Mouse (Mus musculus) CH12.LX (cell line): ENCODE data around the gene Cenpb. TPM values are rescaled to one million over a fixed set of nuclear protein-coding genes. Genes with fewer than 3 reads are reported as not detected.

Experiments
- DNase-seq: peaks from one replicate; pipeline ENCODE4 v3.0.0-alpha.2; 2013; ENCODE audit errors: extremely low read depth
- H3K27ac ChIP-seq: 2 replicates; pipeline ENCODE4 v1.5.1; 2012; ENCODE audit warnings: low read depth, mild to moderate bottlenecking, control low read depth, moderate library complexity; ENCODE audit not compliant: insufficient read depth
- H3K27me3 ChIP-seq: replicated peaks from 2 replicates; pipeline ENCODE3; 2012; ENCODE audit warnings: inconsistent platforms
- H3K36me3 ChIP-seq, 2 experiments: replicated peaks in 1 of 2; 2 replicates each; pipeline versions ENCODE3 to v1.6.1; 2012; ENCODE audit warnings: inconsistent platforms in 1 of 2, low read length in 1 of 2, mild to moderate bottlenecking in 1 of 2, mixed read lengths in 1 of 2, moderate library complexity in 1 of 2; ENCODE audit not compliant: control insufficient read depth in 1 of 2, insufficient read depth in 1 of 2
- H3K4me1 ChIP-seq, 2 experiments: 2 replicates each; pipeline ENCODE4 v1.6.1; 2012; ENCODE audit warnings: inconsistent platforms in 1 of 2, moderate library complexity in 1 of 2; ENCODE audit not compliant: insufficient read depth in 2 of 2, control insufficient read depth in 1 of 2
- H3K4me2 ChIP-seq: 2 replicates; pipeline ENCODE4 v1.6.1; 2012; ENCODE audit warnings: low read depth, mild to moderate bottlenecking, control low read depth; ENCODE audit not compliant: poor library complexity, insufficient read depth, severe bottlenecking
- H3K4me3 ChIP-seq, 3 experiments: fragments of 150-350 bp in 1 of 3; sonication (generic) in 1 of 3; replicated peaks in 1 of 3; 2 replicates each; pipeline versions ENCODE3 to v1.5.1; 2011 to 2012; ENCODE audit warnings: low read depth in 2 of 3, low read length in 2 of 3, mild to moderate bottlenecking in 2 of 3, moderate library complexity in 2 of 3, control low read depth in 1 of 3, improper control_type of control experiment in 1 of 3, inconsistent platforms in 1 of 3, mixed read lengths in 1 of 3; ENCODE audit not compliant: poor library complexity in 1 of 3
- H3K79me2 ChIP-seq: replicated peaks from 2 replicates; pipeline ENCODE4 v1.6.1; 2012; ENCODE audit warnings: mild to moderate bottlenecking, moderate library complexity; ENCODE audit not compliant: control insufficient read depth, poor library complexity, insufficient read depth, severe bottlenecking; ENCODE audit errors: extremely low read depth
- H3K9ac ChIP-seq: 2 replicates; pipeline ENCODE4 v1.6.1; 2012; ENCODE audit warnings: low read depth, mild to moderate bottlenecking, control low read depth, moderate library complexity; ENCODE audit not compliant: insufficient read depth
- H3K9me3 ChIP-seq: replicated peaks from 2 replicates; pipeline ENCODE3; 2012; ENCODE audit warnings: low read length, inconsistent platforms, mixed read lengths
- BHLHE40 ChIP-seq: IDR thresholded peaks from 2 replicates; pipeline ENCODE4 v1.6.1; 2011; ENCODE audit warnings: mild to moderate bottlenecking, low read depth, low read length, improper control_type of control experiment
- CHD1 ChIP-seq: IDR thresholded peaks from 2 replicates; pipeline ENCODE4 v1.6.1; 2012; ENCODE audit warnings: low read depth, low read length, improper control_type of control experiment, inconsistent platforms
- CTCF ChIP-seq, 2 experiments: IDR thresholded peaks in 1 of 2; conservative IDR thresholded peaks in 1 of 2; 2 replicates each; pipeline ENCODE4 v1.5.1; 2011 to 2012; ENCODE audit warnings: low read depth in 2 of 2, low read length in 2 of 2, improper control_type of control experiment in 1 of 2, inconsistent platforms in 1 of 2, mild to moderate bottlenecking in 1 of 2, moderate library complexity in 1 of 2
- E2F4 ChIP-seq: IDR thresholded peaks from 2 replicates; pipeline ENCODE4 v1.6.1; 2011; ENCODE audit warnings: low read depth, low read length, improper control_type of control experiment; ENCODE audit not compliant: insufficient replicate concordance
- ETS1 ChIP-seq: conservative IDR thresholded peaks from 2 replicates; pipeline ENCODE4 v1.6.1; 2012; ENCODE audit warnings: low read depth, mild to moderate bottlenecking, inconsistent platforms, low read length, improper control_type of control experiment, moderate library complexity
- GABPA ChIP-seq: IDR thresholded peaks from 2 replicates; pipeline ENCODE4 v1.6.1; 2012; ENCODE audit warnings: low read depth, low read length, improper control_type of control experiment, inconsistent platforms; ENCODE audit not compliant: insufficient replicate concordance
- HCFC1 ChIP-seq: IDR thresholded peaks from 2 replicates; pipeline ENCODE4 v1.6.1; 2012; ENCODE audit warnings: low read depth, mild to moderate bottlenecking, inconsistent platforms, low read length, improper control_type of control experiment
- JUND ChIP-seq: conservative IDR thresholded peaks from 2 replicates; pipeline ENCODE4 v1.6.1; 2011; ENCODE audit warnings: low read depth, low read length, improper control_type of control experiment
- KAT2A ChIP-seq: IDR thresholded peaks from 2 replicates; pipeline ENCODE4 v1.6.1; 2012; ENCODE audit warnings: low read length, improper control_type of control experiment, inconsistent platforms; ENCODE audit not compliant: insufficient replicate concordance
- MEF2A ChIP-seq: IDR thresholded peaks from 2 replicates; pipeline ENCODE4 v1.6.1; 2014; ENCODE audit warnings: low read depth, mild to moderate bottlenecking, inconsistent platforms, low read length, improper control_type of control experiment, borderline replicate concordance
- MXI1 ChIP-seq: IDR thresholded peaks from 2 replicates; pipeline ENCODE4 v1.6.1; 2011; ENCODE audit warnings: mild to moderate bottlenecking, low read depth, low read length, improper control_type of control experiment
- MYC ChIP-seq: IDR thresholded peaks from 2 replicates; pipeline ENCODE4 v1.6.1; 2011; ENCODE audit warnings: low read depth, mild to moderate bottlenecking, improper control_type of control experiment, low read length
- NELFE ChIP-seq: IDR thresholded peaks from 2 replicates; pipeline ENCODE4 v1.6.1; 2011; ENCODE audit warnings: low read depth, low read length, improper control_type of control experiment
- NRF1 ChIP-seq: IDR thresholded peaks from 2 replicates; pipeline ENCODE4 v1.6.1; 2014; ENCODE audit warnings: low read depth, mild to moderate bottlenecking, inconsistent platforms, low read length, improper control_type of control experiment, moderate library complexity
- PAX5 ChIP-seq: IDR thresholded peaks from 2 replicates; pipeline ENCODE4 v1.6.1; 2012; ENCODE audit warnings: low read length, inconsistent platforms, mixed read lengths
- POLR2AphosphoS2 ChIP-seq: IDR thresholded peaks from 2 replicates; pipeline ENCODE4 v1.6.1; 2011; ENCODE audit warnings: low read depth, low read length, improper control_type of control experiment
- RAD21 ChIP-seq: IDR thresholded peaks from 2 replicates; pipeline ENCODE4 v1.6.1; 2011; ENCODE audit warnings: low read depth, mild to moderate bottlenecking, low read length, improper control_type of control experiment, moderate library complexity
- RCOR1 ChIP-seq: conservative IDR thresholded peaks from 2 replicates; pipeline ENCODE4 v1.6.1; 2012; ENCODE audit warnings: low read depth, mild to moderate bottlenecking, inconsistent platforms, low read length, improper control_type of control experiment
- SIN3A ChIP-seq: IDR thresholded peaks from 2 replicates; pipeline ENCODE4 v1.6.1; 2012; ENCODE audit warnings: low read length, improper control_type of control experiment, inconsistent platforms
- SMC3 ChIP-seq: IDR thresholded peaks from 2 replicates; pipeline ENCODE4 v1.6.1; 2011; ENCODE audit warnings: low read depth, low read length, improper control_type of control experiment
- TBP ChIP-seq: conservative IDR thresholded peaks from 2 replicates; pipeline ENCODE4 v1.6.1; 2011; ENCODE audit warnings: low read depth, low read length, improper control_type of control experiment
- TCF12 ChIP-seq: IDR thresholded peaks from 2 replicates; pipeline ENCODE4 v1.6.1; 2014; ENCODE audit warnings: low read depth, mild to moderate bottlenecking, inconsistent platforms, low read length, improper control_type of control experiment
- UBTF ChIP-seq: IDR thresholded peaks from 2 replicates; pipeline ENCODE4 v1.6.1; 2012; ENCODE audit warnings: low read depth, mild to moderate bottlenecking, inconsistent platforms, low read length, improper control_type of control experiment, moderate library complexity
- USF2 ChIP-seq: conservative IDR thresholded peaks from 2 replicates; pipeline ENCODE4 v1.6.1; 2011; ENCODE audit warnings: low read depth, low read length, improper control_type of control experiment
- ZMIZ1 ChIP-seq: IDR thresholded peaks from 2 replicates; pipeline ENCODE4 v1.6.1; 2012; ENCODE audit warnings: low read depth, mild to moderate bottlenecking, inconsistent platforms, low read length, improper control_type of control experiment
- ZNF384 ChIP-seq: IDR thresholded peaks from 2 replicates; pipeline ENCODE4 v1.6.1; 2012; ENCODE audit warnings: low read depth, low read length, improper control_type of control experiment, inconsistent platforms
- dilution Hi-C: fragments of 300-500 bp; cut with MboI; formaldehyde crosslinking; loops from 2 replicates; pipeline ENCODE4 v1.14.3; 2020; ENCODE audit warnings: low sequenced_read_pairs; ENCODE audit not compliant: extremely low pct_unique_long_range_greater_than_20kb, extremely low pct_ligation_motif_present
- in situ Hi-C: fragments of 300-500 bp; cut with MboI; formaldehyde crosslinking; loops from 3 replicates; pipeline ENCODE4 v1.14.3; 2019; ENCODE audit warnings: low sequenced_read_pairs, low pct_ligation_motif_present, low pct_unique_long_range_greater_than_20kb, mixed read lengths
- polyA plus RNA-seq: library from polyadenylated mRNA; unstranded; fragments of >175 nt; gene quantifications from 2 replicates; pipeline ENCODE4 v1.2.1, GENCODE M21; 2012; ENCODE audit warnings: low read depth; ENCODE audit not compliant: insufficient read length
- total RNA-seq, 2 experiments: library from RNA; depleted of rRNA; stranded (reverse); fragments of 300-350 nt in 1 of 2; fragments of >200 nt in 1 of 2; gene quantifications; 2 replicates each; pipeline ENCODE4 v1.2.3; 2012 to 2014

Cenpb gene
- total and polyA plus RNA-seq, 3 experiments: 18.1 to 26.6 (median 24.4) TPM

- no peaks in the 10 kb centered on the region for H3K79me2 ChIP-seq
- no peak overlapping the region for H3K9ac ChIP-seq
- DNase-seq: no peak
- H3K27me3 ChIP-seq: peaks cover 1% of the 10 kb centered on the region
- peaks cover 0 to 2% of the 10 kb centered on the region in 2 experiments; a peak in 2 of 4 replicates for H3K4me1 ChIP-seq
- no peak overlapping the region for H3K4me3 ChIP-seq
- no peak for TF ChIP-seq RCOR1
- no peak for TF ChIP-seq PAX5
- no peak for TF ChIP-seq CTCF (conservative IDR thresholded peaks at IDR 0.05 in 1 of 2, IDR thresholded peaks at IDR 0.05 in 1 of 2; ENCODE audit: low read depth in 2 of 2, low read length in 2 of 2)
- TF ChIP-seq USF2: no peak
- no peak for TF ChIP-seq GABPA
- TF ChIP-seq ETS1: no peak
- no peak for TF ChIP-seq HCFC1
- TF ChIP-seq ZMIZ1: no peak
- no peak for TF ChIP-seq SIN3A
- TF ChIP-seq MXI1: no peak
- TF ChIP-seq KAT2A: no peak
- no peak for TF ChIP-seq NELFE
- no peak for TF ChIP-seq UBTF
- TF ChIP-seq CHD1: no peak
- TF ChIP-seq MEF2A: no peak
- no peak for TF ChIP-seq MYC
- TF ChIP-seq JUND: no peak
- TF ChIP-seq BHLHE40: no peak
- TF ChIP-seq ZNF384: no peak
- no peak for TF ChIP-seq RAD21
- TF ChIP-seq, all 38 proteins: peak for 0
- H3K4me2 ChIP-seq: no peak overlapping the region
- in situ Hi-C loops (no loop called here), dilution Hi-C loops (no loop called here)
- H3K36me3 ChIP-seq: peaks cover 7 to 24% of the 10 kb centered on the region in 2 experiments
- H3K9me3 ChIP-seq: no peaks in the 10 kb centered on the region
- H3K27ac ChIP-seq: no peak overlapping the region
Observed at GRCm38 (mm10) chr2:131215941-131216858, 36.3 kb upstream of the Cenpb start.

GRCm38 (mm10) chr2:131213773-131214172, 33.9 kb upstream of the Cenpb start:
- no peak overlapping the region for H3K4me3 ChIP-seq
- TF ChIP-seq SMC3 (no peak), NRF1 (no peak), TBP (no peak), NELFE (no peak), HCFC1 (no peak), JUND (no peak), POLR2AphosphoS2 (no peak), MEF2A (no peak), E2F4 (no peak), MYC (no peak), UBTF (no peak), ZMIZ1 (no peak), TCF12 (no peak)
- DNase-seq: no peak
- peaks cover 6 to 14% of the 10 kb centered on the region in 2 experiments; a peak in 3 of 4 replicates for H3K4me1 ChIP-seq
- dilution Hi-C loops: no loop called here
- H3K9me3 ChIP-seq: no peaks in the 10 kb centered on the region
- H3K79me2 ChIP-seq: no peaks in the 10 kb centered on the region
- peaks cover 7 to 24% of the 10 kb centered on the region in 2 experiments for H3K36me3 ChIP-seq
- in situ Hi-C loops: no loop called here
- H3K27ac ChIP-seq: no peak overlapping the region
- peaks cover 1% of the 10 kb centered on the region for H3K27me3 ChIP-seq
- no peak overlapping the region for H3K9ac ChIP-seq
- H3K4me2 ChIP-seq: no peak overlapping the region
